Mouse (Mus musculus) kidney, adult 9 months (tissue): Measurements from ENCODE around the gene Polr1d.

Source experiments
- DNase-seq: peaks from one replicate; pipeline ENCODE4 v3.0.0; 2022

Gene Polr1d

GRCm38 (mm10) chr5:147056712-147057290, 20.0 kb upstream of the Polr1d start:
- no peak for DNase-seq

- no peak for DNase-seq
Measured at GRCm38 (mm10) chr5:147057626-147058414, 19.0 kb upstream of the Polr1d start.

GRCm38 (mm10) chr5:147058661-147059060, 18.2 kb upstream of the Polr1d start:
- no peak for DNase-seq

GRCm38 (mm10) chr5:147059319-147059718, 17.5 kb upstream of the Polr1d start:
- no peak for DNase-seq

- DNase-seq, result no peak
Measured at GRCm38 (mm10) chr5:147060024-147060423, 16.8 kb upstream of the Polr1d start.

DNA sequence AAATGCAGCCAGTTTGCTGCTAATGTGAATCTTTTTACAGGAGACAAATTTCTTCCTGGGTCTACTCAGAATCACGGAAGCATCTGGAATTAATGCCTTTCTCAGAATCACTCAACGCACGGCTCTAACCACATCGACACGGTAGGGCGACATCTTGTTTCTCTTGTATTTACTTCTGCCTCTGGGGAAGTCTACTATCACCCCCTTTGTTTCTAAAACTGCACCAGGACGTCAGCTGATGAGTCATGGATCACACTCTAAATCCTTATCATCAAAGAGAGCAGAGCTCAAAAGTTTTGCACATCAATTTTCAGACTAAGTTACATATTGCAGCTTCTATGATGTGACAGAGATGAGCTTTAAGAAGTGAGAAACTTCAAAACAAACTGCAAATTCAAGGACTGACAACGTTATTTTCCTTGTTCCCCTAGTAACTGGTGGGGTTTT, 13.6 kb upstream of the Polr1d start:
- DNase-seq, result no peak

- no peak for DNase-seq
Measured at GRCm38 (mm10) chr5:147066129-147066528, 10.7 kb upstream of the Polr1d start.

DNA sequence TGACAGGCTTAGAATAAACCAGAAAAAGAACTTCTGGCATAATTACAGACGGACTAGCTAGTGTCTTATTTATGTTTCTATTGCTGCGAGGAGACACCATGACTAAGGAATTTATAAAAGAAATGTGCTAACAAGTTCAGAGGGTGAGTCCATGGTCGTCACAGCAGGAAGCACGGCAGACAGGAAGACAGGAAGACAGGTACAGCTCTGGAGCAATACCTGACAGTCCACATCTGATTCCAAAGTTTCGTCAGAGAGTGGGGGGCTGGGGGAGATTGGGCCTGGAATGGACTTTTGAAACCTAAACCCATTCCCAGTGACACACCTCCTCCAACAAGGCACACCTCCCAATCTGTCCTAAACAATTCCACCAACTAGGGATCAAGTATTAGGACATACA, 9.9 kb upstream of the Polr1d start:
- DNase-seq, result no peak

- no peak for DNase-seq
Measured at GRCm38 (mm10) chr5:147068876-147069275, 8.0 kb upstream of the Polr1d start.

- peak; percentile 69 for DNase-seq
Measured at GRCm38 (mm10) chr5:147070791-147071516, 5.9 kb upstream of the Polr1d start.

GRCm38 (mm10) chr5:147071886-147072285, 5.0 kb upstream of the Polr1d start:
- DNase-seq, result peak; percentile 85

- no peak for DNase-seq
Measured at GRCm38 (mm10) chr5:147073805-147074204, 3.0 kb upstream of the Polr1d start.

- peak; percentile 72 for DNase-seq
Measured at GRCm38 (mm10) chr5:147075103-147076025, 1.5 kb upstream of the Polr1d start.

DNA sequence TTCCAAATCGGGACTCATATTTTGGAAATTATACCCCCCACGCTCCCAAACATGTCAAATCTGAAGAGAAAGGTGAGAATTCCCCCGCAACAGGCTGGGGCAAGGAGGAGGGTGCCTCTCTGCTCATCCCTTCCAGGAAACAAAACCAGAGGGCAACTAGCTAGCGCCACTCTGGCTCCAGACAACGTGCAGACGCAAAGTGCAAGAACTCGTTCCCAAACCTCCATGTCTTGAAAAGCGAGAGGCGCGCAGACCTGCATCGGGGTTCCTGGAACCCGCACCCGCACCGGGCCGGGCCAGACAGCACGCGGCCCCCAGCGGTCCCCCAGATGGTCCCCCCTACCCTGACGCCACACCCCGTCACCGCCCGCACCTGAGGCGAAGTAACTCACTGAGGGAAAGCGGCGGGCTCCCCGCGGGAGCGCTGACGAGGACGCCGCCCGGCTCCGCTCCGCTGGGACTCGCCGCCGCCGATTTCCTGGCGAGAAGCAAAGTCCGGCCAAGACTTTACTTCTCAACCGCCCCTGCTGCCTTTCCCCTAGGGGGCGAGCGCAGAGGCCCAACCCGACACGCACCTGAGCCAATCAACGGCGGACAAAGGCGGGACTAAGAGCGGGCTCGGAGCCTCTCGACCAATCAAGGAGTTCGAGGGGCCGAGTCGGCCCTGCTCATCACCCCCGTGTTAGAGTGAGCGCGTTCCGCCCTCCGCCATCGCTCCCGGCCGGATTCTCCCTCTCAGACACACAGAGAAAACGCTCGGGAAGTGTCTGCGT, 638 bp upstream of the Polr1d start, which contains the start of gene Lnx2:
Gene Lnx2 (minus strand): TSS at position 561 of the 773 bp plus-strand sequence.
- peak; percentile 99 for DNase-seq

- peak; percentile 97 for DNase-seq
Measured at GRCm38 (mm10) chr5:147077305-147078034, 620 bp downstream of the Polr1d start.

DNA sequence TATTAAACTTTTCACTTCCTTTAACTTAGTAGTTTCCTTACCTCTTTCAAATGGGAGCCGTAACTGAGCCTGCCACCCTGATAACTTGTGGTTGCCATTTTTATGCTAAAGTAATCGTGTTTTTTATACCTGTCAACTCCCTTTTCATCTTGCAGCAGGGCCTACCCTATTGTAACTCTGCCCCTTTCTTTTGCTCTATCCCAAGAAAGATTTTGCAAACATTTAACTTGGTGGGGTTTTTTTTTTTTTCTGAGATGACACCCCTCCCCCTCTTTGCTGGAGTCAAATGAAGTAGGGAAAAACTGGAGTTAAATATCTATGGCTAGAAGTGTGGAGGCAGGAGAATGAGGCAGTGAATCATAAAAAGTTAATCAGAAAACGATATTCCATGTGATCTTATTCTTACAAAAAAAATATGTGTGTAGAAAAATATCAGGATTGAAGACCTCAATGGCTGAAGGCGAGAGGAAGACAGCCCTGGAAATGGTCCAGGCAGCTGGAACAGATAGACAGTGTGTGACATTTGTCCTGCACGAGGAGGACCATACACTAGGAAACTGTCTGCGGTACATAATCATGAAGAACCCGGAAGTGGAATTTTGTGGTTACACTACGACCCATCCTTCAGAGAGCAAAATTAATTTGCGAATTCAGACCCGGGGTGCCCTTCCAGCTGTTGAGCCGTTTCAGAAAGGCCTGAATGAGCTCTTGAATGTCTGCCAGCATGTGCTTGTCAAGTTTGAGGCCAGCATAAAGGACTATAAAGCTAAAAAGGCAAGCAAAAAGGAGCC, 1.5 kb downstream of the Polr1d start:
- DNase-seq, result peak; percentile 57

GRCm38 (mm10) chr5:147085201-147085894, 8.5 kb downstream of the Polr1d start:
- no peak for DNase-seq

- no peak for DNase-seq
Measured at GRCm38 (mm10) chr5:147086816-147087215, 10.0 kb downstream of the Polr1d start.

DNA sequence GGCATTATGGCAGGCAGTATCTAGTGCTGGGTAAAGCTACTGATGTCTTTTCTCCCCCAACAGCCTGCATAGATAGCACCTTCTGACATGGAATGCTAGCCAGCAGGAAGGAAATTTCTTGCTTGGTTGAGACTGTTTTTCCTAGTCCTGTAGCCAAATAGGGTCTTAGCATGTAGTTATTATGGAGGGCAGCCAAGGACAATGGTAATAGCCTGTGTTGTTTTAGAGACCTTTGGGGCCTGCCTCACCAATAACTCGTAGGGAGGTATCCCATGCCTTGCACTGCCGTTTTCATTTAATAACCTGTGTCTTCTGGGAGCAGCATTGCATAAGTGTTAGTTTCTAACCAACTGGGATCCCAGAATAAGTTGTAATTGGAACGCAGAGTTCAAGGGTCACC, 13.0 kb downstream of the Polr1d start:
- DNase-seq, result no peak
